Mouse (Mus musculus) heart, postnatal 10 days (tissue): ENCODE measurements around the gene Fate1. TPM values are rescaled to one million over a fixed set of nuclear protein-coding genes. Genes with fewer than 3 reads are reported as not detected.

ENCODE experiments used
- DNase-seq, 2 experiments: peaks; one replicate each; pipeline ENCODE4 v3.0.0; 2021
- intact Hi-C: fragments of 180-260 bp; cut with DNase I; formaldehyde crosslinking; loops from one replicate; pipeline ENCODE4 v1.15.1; 2025
- total RNA-seq, 2 experiments: library from RNA; stranded (reverse); gene quantifications; 2 replicates each; pipeline ENCODE4 v1.2.3; 2021

Gene Fate1
- total RNA-seq, 2 experiments from 2014 or later: 0.45 TPM; not detected in 1

GRCm38 (mm10) chrX:72023542-72023941 is 50.8 kb downstream of the Fate1 start:
- DNase-seq: no peak
- intact Hi-C loops: no loop called here

Other genes starting within 250 kb of the Fate1 start
- gene Vma21, start 157.1 kb upstream of the Fate1 start, total RNA-seq: 10 to 100 TPM; 21.0 to 23.9 TPM
- under 1 TPM in 1 of 2 experiments, not detected in 1; 0.17 TPM for gene Gm1141, start 52.0 kb upstream of the Fate1 start, total RNA-seq
- 10 to 100 TPM; 25.5 to 33.0 TPM for gene Prrg3, start 10.4 kb upstream of the Fate1 start, total RNA-seq
- gene Cnga2, start 18.9 kb downstream of the Fate1 start, total RNA-seq: under 1 TPM in 1 of 2 experiments, not detected in 1; 0.14 TPM
- gene Magea4, start 249.0 kb downstream of the Fate1 start, total RNA-seq: not detected